Mouse (Mus musculus) kidney, adult 2 months (tissue): ENCODE measurements at regions not wholly inside any gene's neighbourhood (a gene's known extent, or its start where the extent isn't known, plus 50 kb on each side); places are given as distances from the start of the nearest gene placed in this dataset.

ENCODE experiments used
- CTCF ChIP-seq: fragments of 200-500 bp; conservative IDR thresholded peaks from 2 replicates; pipeline ENCODE4 v1.5.1; 2011; ENCODE audit warnings: low read depth, mild to moderate bottlenecking, control low read depth, low read length, moderate library complexity, mixed read lengths; ENCODE audit not compliant: insufficient read depth, insufficient read length
- POLR2A ChIP-seq: fragments of 200-500 bp; IDR thresholded peaks from one replicate; pipeline ENCODE4 v1.6.1; 2011; ENCODE audit warnings: low read depth, low read length, control low read depth

- TF ChIP-seq POLR2A (no peak), CTCF (no peak)
These were observed 135.2 kb upstream of the Tsc22d1 start for GRCm38 (mm10) chr14:76279561-76279960.
